8 mouse cellular contexts compared by ENCODE assay signal in the genomic region with DNA sequence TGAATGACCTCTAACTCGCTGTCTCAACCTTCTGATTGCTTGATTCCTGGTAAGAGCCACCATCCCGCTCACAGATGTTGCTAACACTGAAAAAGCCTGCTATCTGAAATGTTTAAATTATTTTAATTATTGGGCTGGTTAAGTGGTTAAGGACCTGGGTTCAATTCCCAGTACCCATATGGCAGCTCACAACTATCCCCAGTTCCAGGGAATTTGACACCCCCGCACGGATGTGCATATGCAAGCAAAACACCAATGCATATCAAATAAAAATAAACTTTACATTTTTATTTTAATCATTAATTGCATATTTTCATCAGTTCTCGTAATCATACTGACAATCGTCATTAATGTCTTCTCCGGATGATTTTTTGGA. TPM values are rescaled to one million over a fixed set of nuclear protein-coding genes. Genes with fewer than 3 reads are reported as not detected.
DNase-seq lines count a peak whose midpoint lies in the region; ATAC-seq and TF ChIP-seq lines count a peak whose summit lies in the region.

No protein-coding gene starts in this region.

- DNase-seq in heart, postnatal 10 days = no peak
- no peak for DNase-seq in cerebellum, adult 11-12 months
- DNase-seq in left cerebral cortex, postnatal 14 days (ENCODE audit: low spot score in 2 of 2) = no peak
- DNase-seq in lung, postnatal 14 days = no peak

- H3K27ac ChIP-seq in heart, embryonic 13.5 days (replicated peaks) = peak overlapping the region; percentile 97
- H3K27ac ChIP-seq in forebrain, embryonic 15.5 days (replicated peaks) = peak overlapping the region; percentile 92
- H3K27ac ChIP-seq in liver, embryonic 16.5 days (ENCODE audit: low read length) = no peak overlapping the region; the same call in 1 of the 2 replicates

- peak overlapping the region; percentile 74 for H3K4me3 ChIP-seq in heart, embryonic 13.5 days
- H3K4me3 ChIP-seq in E14TG2a.4 (replicated peaks; ENCODE audit: low read length) = peak overlapping the region; percentile 98
- peak overlapping the region; percentile 82 for H3K4me3 ChIP-seq in forebrain, embryonic 15.5 days
- peak overlapping the region; percentile 83 for H3K4me3 ChIP-seq in liver, embryonic 16.5 days (ENCODE audit: low read depth, low read length)

- no peaks in the 10 kb centered on the region for H3K27me3 ChIP-seq in heart, embryonic 13.5 days (replicated peaks)
- H3K27me3 ChIP-seq in E14TG2a.4 (ENCODE audit: insufficient read depth, low read length) = no peaks in the 10 kb centered on the region
- H3K27me3 ChIP-seq in forebrain, embryonic 15.5 days = no peaks in the 10 kb centered on the region
- no peaks in the 10 kb centered on the region for H3K27me3 ChIP-seq in liver, embryonic 16.5 days (ENCODE audit: control insufficient read depth, insufficient read depth, low read depth, low read length)

- ATAC-seq in heart, embryonic 13.5 days (ENCODE audit: extremely low read depth, insufficient number of reproducible peaks, low FRiP score, low TSS enrichment) = no peak
- ATAC-seq in forebrain, embryonic 15.5 days (replicated peaks) = peak; percentile 71
- ATAC-seq in liver, embryonic 16.5 days (ENCODE audit: low read depth) = no peak

- no peaks in the 10 kb centered on the region for H3K9me3 ChIP-seq in heart, embryonic 13.5 days
- H3K9me3 ChIP-seq in E14TG2a.4 (ENCODE audit: low read length) = no peaks in the 10 kb centered on the region
- no peaks in the 10 kb centered on the region for H3K9me3 ChIP-seq in forebrain, embryonic 15.5 days
- no peaks in the 10 kb centered on the region for H3K9me3 ChIP-seq in liver, embryonic 16.5 days (replicated peaks; ENCODE audit: control insufficient read depth, low read length)

- peaks cover 23% of the 10 kb centered on the region for H3K4me1 ChIP-seq in heart, embryonic 13.5 days
- peaks cover 76% of the 10 kb centered on the region for H3K4me1 ChIP-seq in E14TG2a.4 (replicated peaks; ENCODE audit: low read depth, low read length)
- H3K4me1 ChIP-seq in forebrain, embryonic 15.5 days = peaks cover 15% of the 10 kb centered on the region
- peaks cover 9% of the 10 kb centered on the region for H3K4me1 ChIP-seq in liver, embryonic 16.5 days (ENCODE audit: control insufficient read depth, low read depth, low read length)

- intact Hi-C loops in heart, postnatal 10 days (cut with DNase I) = loop anchor here (2.0 kb wide), 1 partner anchor 27 kb away; a partner anchor contains a TSS
- intact Hi-C loops in left cerebral cortex, postnatal 14 days (cut with DNase I) = no loop called here

- peak overlapping the region; percentile 80 for H3K4me2 ChIP-seq in heart, embryonic 13.5 days
- peak overlapping the region; percentile 71 for H3K4me2 ChIP-seq in forebrain, embryonic 15.5 days (replicated peaks)
- H3K4me2 ChIP-seq in liver, embryonic 16.5 days (ENCODE audit: low read depth, low read length) = peak overlapping the region; percentile 67

- no peak for TF ChIP-seq CTCF in E14TG2a.4 (conservative IDR thresholded peaks at IDR 0.05; ENCODE audit: low read length)

- peaks cover 4% of the 10 kb centered on the region for H3K36me3 ChIP-seq in heart, embryonic 13.5 days
- peaks cover 32% of the 10 kb centered on the region for H3K36me3 ChIP-seq in E14TG2a.4 (ENCODE audit: insufficient read depth, low read length)
- 0 out of 2 replicates have a peak, but pooled peaks cover 1% of the 10 kb centered on the region for H3K36me3 ChIP-seq in forebrain, embryonic 15.5 days
- peaks cover 2% of the 10 kb centered on the region; the same call in 1 of the 2 replicates for H3K36me3 ChIP-seq in liver, embryonic 16.5 days (ENCODE audit: control insufficient read depth, insufficient read depth)

- H3K9ac ChIP-seq in heart, embryonic 13.5 days = peak overlapping the region; percentile 94
- peak overlapping the region; percentile 85 for H3K9ac ChIP-seq in forebrain, embryonic 15.5 days (replicated peaks)
- peak overlapping the region; percentile 88 for H3K9ac ChIP-seq in liver, embryonic 16.5 days (ENCODE audit: low read depth, low read length)

- WGBS in heart, embryonic 13.5 days = 35% methylated on average over 7 of the region's 7 CpGs
- WGBS in forebrain, embryonic 15.5 days = 37% methylated on average over 7 of the region's 7 CpGs
- WGBS in liver, embryonic 16.5 days (ENCODE audit: insufficient replicate concordance) = 35% methylated on average over 7 of the region's 7 CpGs

RNA-seq across cellular contexts. Expression of a gene that starts 0.3 kb away (rescaled TPM):
- polyA plus RNA-seq in heart, embryonic 13.5 days (2015; fragmentation: Nextera tagmentation; extraction: Ambion mirVana) = 42.2 and 44.7 TPM in 2 replicates
- 10 to 100 TPM; 39.6 to 42.8 TPM for total RNA-seq in heart, postnatal 10 days (2021)
- polyA plus RNA-seq in forebrain, embryonic 15.5 days (2015; fragmentation: Nextera tagmentation; extraction: Ambion mirVana) = 68.8 and 75.8 TPM in 2 replicates
- polyA plus RNA-seq in liver, embryonic 16.5 days (2015; fragmentation: Nextera tagmentation; extraction: Ambion mirVana) = 19.3 and 22.6 TPM in 2 replicates
- 10 to 100 TPM; 58.9 to 68.2 TPM for total RNA-seq in left cerebral cortex, postnatal 14 days (2021)

RNA-seq across cellular contexts. Expression of a gene that starts 0.4 kb away (rescaled TPM):
- polyA plus RNA-seq in heart, embryonic 13.5 days (2015; fragmentation: Nextera tagmentation; extraction: Ambion mirVana) = 1.1 and 1.5 TPM in 2 replicates
- total RNA-seq in heart, postnatal 10 days (2021) = under 1 TPM; 0.62 to 0.77 TPM
- polyA plus RNA-seq in forebrain, embryonic 15.5 days (2015; fragmentation: Nextera tagmentation; extraction: Ambion mirVana) = 1.7 and 2.7 TPM in 2 replicates
- polyA plus RNA-seq in liver, embryonic 16.5 days (2015; fragmentation: Nextera tagmentation; extraction: Ambion mirVana) = 12.4 and 15.4 TPM in 2 replicates
- not detected for total RNA-seq in left cerebral cortex, postnatal 14 days (2021)

RNA-seq across cellular contexts. Expression of a gene that starts 6.4 kb away (rescaled TPM):
- not detected in 2 replicates for polyA plus RNA-seq in heart, embryonic 13.5 days (2015; fragmentation: Nextera tagmentation; extraction: Ambion mirVana)
- not detected for total RNA-seq in heart, postnatal 10 days (2021)
- polyA plus RNA-seq in forebrain, embryonic 15.5 days (2015; fragmentation: Nextera tagmentation; extraction: Ambion mirVana) = not detected in 2 replicates
- polyA plus RNA-seq in liver, embryonic 16.5 days (2015; fragmentation: Nextera tagmentation; extraction: Ambion mirVana) = 17.5 and 20.5 TPM in 2 replicates
- not detected for total RNA-seq in left cerebral cortex, postnatal 14 days (2021)

RNA-seq across cellular contexts. Expression of a gene that starts 26.0 kb away (rescaled TPM):
- 26.9 and 27.2 TPM in 2 replicates for polyA plus RNA-seq in heart, embryonic 13.5 days (2015; fragmentation: Nextera tagmentation; extraction: Ambion mirVana)
- 10 to 100 TPM; 43.4 to 49.0 TPM for total RNA-seq in heart, postnatal 10 days (2021)
- polyA plus RNA-seq in forebrain, embryonic 15.5 days (2015; fragmentation: Nextera tagmentation; extraction: Ambion mirVana) = 25.4 and 26.4 TPM in 2 replicates
- 7.5 and 8.1 TPM in 2 replicates for polyA plus RNA-seq in liver, embryonic 16.5 days (2015; fragmentation: Nextera tagmentation; extraction: Ambion mirVana)
- total RNA-seq in left cerebral cortex, postnatal 14 days (2021) = 10 to 100 TPM; 34.3 TPM

RNA-seq across cellular contexts. Expression of a gene that starts 41.0 kb away (rescaled TPM):
- 0.09 and 0.10 TPM in 2 replicates for polyA plus RNA-seq in heart, embryonic 13.5 days (2015; fragmentation: Nextera tagmentation; extraction: Ambion mirVana)
- not detected for total RNA-seq in heart, postnatal 10 days (2021)
- 9.7 and 11.3 TPM in 2 replicates for polyA plus RNA-seq in forebrain, embryonic 15.5 days (2015; fragmentation: Nextera tagmentation; extraction: Ambion mirVana)
- not detected in 2 replicates for polyA plus RNA-seq in liver, embryonic 16.5 days (2015; fragmentation: Nextera tagmentation; extraction: Ambion mirVana)
- 1 to 10 TPM; 8.4 to 9.3 TPM for total RNA-seq in left cerebral cortex, postnatal 14 days (2021)

Comparison
In these comparisons a context has a peak if more than half of its experiments do, and no peak if none do; other contexts are left out.
1. RNA of a gene that starts 6.4 kb away (polyA plus RNA-seq): 17.5 to 20.5 TPM in liver, embryonic 16.5 days; not detected in heart, embryonic 13.5 days and not detected in forebrain, embryonic 15.5 days; every median in the first group is over 10 times any median in the second.
2. Peak in every context shown above with its lines, with median percentiles within 50 percentile points of each other: H3K4me2 ChIP-seq, H3K4me3 ChIP-seq and H3K9ac ChIP-seq.